Mouse (Mus musculus) thymus, adult 2 months (tissue): ENCODE measurements around the gene Fam81b. TPM values are rescaled to one million over a fixed set of nuclear protein-coding genes. Genes with fewer than 3 reads are reported as not detected.
"Not testable (repeated sequence)": the region's sequence is repeated elsewhere in the genome, so short reads cannot be mapped to it uniquely, and the experiment has no call there.

ENCODE experiments used
- DNase-seq: peaks from one replicate; pipeline ENCODE4 v3.0.0; 2021
- H3K27ac ChIP-seq: fragments of 200-500 bp; 2 replicates; pipeline ENCODE4 v1.5.1; 2012; ENCODE audit warnings: low read length, control low read depth; ENCODE audit not compliant: control insufficient read depth, insufficient read depth
- H3K27me3 ChIP-seq: fragments of 200-500 bp; 2 replicates; pipeline ENCODE4 v1.6.1; 2012; ENCODE audit warnings: mild to moderate bottlenecking, low read length, moderate library complexity, mixed read lengths; ENCODE audit not compliant: control insufficient read depth, insufficient read depth
- H3K36me3 ChIP-seq: fragments of 200-500 bp; 2 replicates; pipeline ENCODE4 v1.6.1; 2012; ENCODE audit warnings: mild to moderate bottlenecking, low read length, moderate library complexity; ENCODE audit not compliant: control insufficient read depth, insufficient read depth
- H3K4me1 ChIP-seq: fragments of 200-500 bp; replicated peaks from 2 replicates; pipeline ENCODE4 v1.6.1; 2012; ENCODE audit warnings: low read length; ENCODE audit not compliant: control insufficient read depth, insufficient read depth
- H3K4me3 ChIP-seq: fragments of 200-500 bp; 2 replicates; pipeline ENCODE4 v1.5.1; 2012; ENCODE audit warnings: mild to moderate bottlenecking, low read length, control low read depth, moderate library complexity; ENCODE audit not compliant: control insufficient read depth, insufficient read depth
- CTCF ChIP-seq: fragments of 200-500 bp; IDR thresholded peaks from 2 replicates; pipeline ENCODE4 v1.5.1; 2012; ENCODE audit warnings: mild to moderate bottlenecking, control low read depth, low read length, moderate library complexity, borderline replicate concordance; ENCODE audit not compliant: control insufficient read depth, poor library complexity, insufficient read depth; ENCODE audit errors: extremely low read depth
- POLR2A ChIP-seq: fragments of 200-500 bp; IDR thresholded peaks from 2 replicates; pipeline ENCODE4 v1.6.1; 2012; ENCODE audit warnings: mild to moderate bottlenecking, low read length, control low read depth, moderate library complexity; ENCODE audit not compliant: control insufficient read depth, poor library complexity, insufficient read depth; ENCODE audit errors: extremely low read depth
- WGBS: fragments of 180-500 bp; shearing (Covaris S2); methylation state at CpG from one replicate; pipeline ENCODE4 v1.1.7; 2018; 5-methylcytosine and 5-hydroxymethylcytosine counted together
- polyA plus RNA-seq: library from polyadenylated mRNA; depleted of rRNA; stranded (reverse); fragments of >200 nt; gene quantifications from 2 replicates; pipeline ENCODE4 v1.2.3, GENCODE M21; 2012; rRNA removed

Gene Fam81b
- polyA plus RNA-seq, result not detected in 2 replicates

- no peak within 1 kb of the TSS for H3K4me3 ChIP-seq
- 25% methylated on average over 7 of the region's 7 CpGs for WGBS
- TF ChIP-seq POLR2A (no peak), CTCF (no peak)
- H3K4me1 ChIP-seq, result no peaks in the 10 kb centered on the region
- H3K36me3 ChIP-seq, result no peaks in the 10 kb centered on the region
- no peaks in the 10 kb centered on the region for H3K27me3 ChIP-seq
- DNase-seq, result no peak
- no peak within 1 kb of the TSS for H3K27ac ChIP-seq
These were observed at the start of gene Fam81b for GRCm38 (mm10) chr13:76304637-76305122. Fam81b (minus strand) TSS chr13:76305072.

GRCm38 (mm10) chr13:76345941-76346340 is 41.1 kb upstream of the Fam81b start:
- H3K4me3 ChIP-seq, DNase-seq, H3K4me1 ChIP-seq, H3K36me3 ChIP-seq, H3K27me3 ChIP-seq, H3K27ac ChIP-seq: not testable (repeated sequence)
- 84% methylated on average over 21 of the region's 21 CpGs for WGBS

- no peaks in the 10 kb centered on the region for H3K36me3 ChIP-seq
- WGBS, result 86% methylated on average over 3 of the region's 3 CpGs
- no peak overlapping the region for H3K4me3 ChIP-seq
- no peaks in the 10 kb centered on the region for H3K4me1 ChIP-seq
- H3K27ac ChIP-seq, result no peak overlapping the region
- no peak for DNase-seq
- no peak for TF ChIP-seq POLR2A
- no peak for TF ChIP-seq CTCF
- no peaks in the 10 kb centered on the region for H3K27me3 ChIP-seq
These were observed 13.8 kb upstream of the Fam81b start for GRCm38 (mm10) chr13:76318635-76319034.

GRCm38 (mm10) chr13:76311580-76311979 is 6.7 kb upstream of the Fam81b start:
- no peaks in the 10 kb centered on the region for H3K27me3 ChIP-seq
- no peak for DNase-seq
- H3K4me1 ChIP-seq, result no peaks in the 10 kb centered on the region
- WGBS, result 98% methylated on average over 7 of the region's 7 CpGs
- H3K4me3 ChIP-seq, result no peak overlapping the region
- no peak overlapping the region for H3K27ac ChIP-seq
- no peaks in the 10 kb centered on the region for H3K36me3 ChIP-seq
- no peak for TF ChIP-seq POLR2A
- TF ChIP-seq CTCF, result no peak

GRCm38 (mm10) chr13:76308811-76309210 is 3.9 kb upstream of the Fam81b start:
- no peak for DNase-seq
- Histone ChIP-seq H3K36me3 (no peaks in the 10 kb centered on the region), H3K4me3 (no peak overlapping the region), H3K4me1 (no peaks in the 10 kb centered on the region), H3K27me3 (no peaks in the 10 kb centered on the region), H3K27ac (no peak overlapping the region)
- TF ChIP-seq POLR2A (no peak), CTCF (no peak)
- WGBS, result 62% methylated on average over 1 of the region's 1 CpGs

- TF ChIP-seq CTCF, result no peak
- TF ChIP-seq POLR2A, result no peak
- no peak for DNase-seq
- Histone ChIP-seq H3K4me1 (no peaks in the 10 kb centered on the region), H3K4me3 (no peak overlapping the region), H3K27ac (no peak overlapping the region), H3K36me3 (no peaks in the 10 kb centered on the region), H3K27me3 (no peaks in the 10 kb centered on the region)
- 64% methylated on average over 2 of the region's 2 CpGs for WGBS
These were observed 938 bp upstream of the Fam81b start for GRCm38 (mm10) chr13:76305655-76306365.

GRCm38 (mm10) chr13:76305241-76305640 is 369 bp upstream of the Fam81b start:
- H3K27me3 ChIP-seq, result no peaks in the 10 kb centered on the region
- H3K4me3 ChIP-seq, result no peak overlapping the region
- no peak for DNase-seq
- 97% methylated on average over 3 of the region's 3 CpGs for WGBS
- no peaks in the 10 kb centered on the region for H3K4me1 ChIP-seq
- H3K36me3 ChIP-seq, result no peaks in the 10 kb centered on the region
- H3K27ac ChIP-seq, result no peak overlapping the region
- TF ChIP-seq POLR2A (no peak), CTCF (no peak)
